15 mouse cellular contexts compared by ENCODE assay signal in the genomic region with DNA sequence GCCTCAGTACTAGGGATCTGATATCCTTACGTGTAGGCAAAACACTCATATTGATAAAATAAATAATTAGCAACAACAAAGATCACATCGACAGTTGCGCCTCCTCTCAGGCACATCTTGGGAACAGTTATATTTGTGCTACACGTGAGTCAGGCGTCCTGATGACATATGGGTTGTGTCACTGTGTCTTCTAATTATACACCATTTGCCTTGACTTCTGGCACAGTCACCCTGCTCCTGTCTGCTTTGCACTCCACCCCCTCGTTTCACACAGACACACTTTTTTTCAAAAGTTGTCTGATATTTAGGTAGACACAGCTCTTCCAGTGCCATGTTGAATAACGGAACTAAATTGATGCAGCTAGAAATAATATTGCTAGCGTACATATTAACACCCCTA. TPM values are rescaled to one million over a fixed set of nuclear protein-coding genes. Genes with fewer than 3 reads are reported as not detected.
DNase-seq lines count a peak whose midpoint lies in the region; TF ChIP-seq lines count a peak whose summit lies in the region.
"Had no signal": no experiment of that assay in that cellular context is flagged by ENCODE, and none has a peak within 500 bp of the region (broad histone marks: within the 10 kb centered on the region; RNA-seq: fewer than 3 reads in every experiment).

No protein-coding gene starts in this region.

- no peak for TF ChIP-seq CTCF in spleen, adult 2 months (IDR thresholded peaks at IDR 0.05; ENCODE audit: extremely low read depth, insufficient read depth, insufficient read length, insufficient replicate concordance)

- peak; percentile 7 to 60 for DNase-seq in layer of hippocampus, adult 18-20 months (ENCODE audit: low spot score in 2 of 2)
- DNase-seq in layer of hippocampus, postnatal 25 days (ENCODE audit: extremely low spot score in 1 of 2, low spot score in 1 of 2) = no peak
- no peak for DNase-seq in spleen, adult 2 months (ENCODE audit: low read depth in 1 of 2, low spot score in 2 of 2)
- DNase-seq in spleen, adult 18-20 months = no peak
- peak; percentile 7 to 17 for DNase-seq in layer of hippocampus, adult 8-10 months (ENCODE audit: low spot score in 2 of 2)
- peak; percentile 41 for DNase-seq in telencephalon, adult 2 months (ENCODE audit: low read depth, low spot score)
- DNase-seq in gastrocnemius, adult 8-10 months (ENCODE audit: low spot score in 2 of 2) = no peak
- DNase-seq in T-cell, adult 2 months (ENCODE audit: low spot score) = no peak

- no peaks in the 10 kb centered on the region for H3K36me3 ChIP-seq in spleen, adult 2 months (ENCODE audit: control insufficient read depth, insufficient read depth, low read length)
- H3K36me3 ChIP-seq: embryonic facial prominence, embryonic 15.5 days; heart, embryonic 12.5 days; hindbrain, embryonic 12.5 days; limb, embryonic 15.5 days; neural tube, embryonic 13.5 days had no signal

- H3K4me1 ChIP-seq in spleen, adult 2 months (ENCODE audit: control insufficient read depth, insufficient read depth, insufficient read length) = peaks cover 4% of the 10 kb centered on the region; the same call in 1 of the 2 replicates
- H3K4me1 ChIP-seq: heart, embryonic 12.5 days; limb, embryonic 15.5 days had no signal

- H3K4me3 ChIP-seq in spleen, adult 2 months (ENCODE audit: extremely low read depth, insufficient read depth, insufficient read length) = no peak overlapping the region
- H3K4me3 ChIP-seq: embryonic facial prominence, embryonic 15.5 days; heart, embryonic 12.5 days; hindbrain, embryonic 12.5 days; limb, embryonic 15.5 days; neural tube, embryonic 13.5 days had no signal

- 82% methylated on average over 8 of the region's 8 CpGs for WGBS in spleen, adult 2 months

- H3K27me3 ChIP-seq in spleen, adult 2 months (ENCODE audit: control insufficient read depth, insufficient read depth, low read length) = no peaks in the 10 kb centered on the region
- H3K27me3 ChIP-seq: embryonic facial prominence, embryonic 15.5 days; heart, embryonic 12.5 days; hindbrain, embryonic 12.5 days; limb, embryonic 15.5 days; neural tube, embryonic 13.5 days; Patski had no signal

- TF ChIP-seq POLR2A in spleen, adult 2 months (IDR thresholded peaks at IDR 0.05; ENCODE audit: low read depth, low read length) = no peak

- H3K27ac ChIP-seq in spleen, adult 2 months (ENCODE audit: insufficient read depth, low read length) = peak overlapping the region; percentile 13; the same call in 1 of the 2 replicates
- H3K27ac ChIP-seq: embryonic facial prominence, embryonic 15.5 days; hindbrain, embryonic 12.5 days; limb, embryonic 15.5 days; neural tube, embryonic 13.5 days had no signal

RNA-seq across cellular contexts. Expression of a gene that starts 31.1 kb away (rescaled TPM):
- 1 to 10 TPM; 2.2 to 2.4 TPM for total RNA-seq in layer of hippocampus, adult 18-20 months (2021)
- 1 to 10 TPM; 2.8 to 2.9 TPM for total RNA-seq in layer of hippocampus, postnatal 25 days (2021)
- 0.20 TPM in 2 replicates for polyA plus RNA-seq in spleen, adult 2 months (2012; rRNA removed)
- total RNA-seq in layer of hippocampus, adult 8-10 months (2022) = 1 to 10 TPM; 2.3 to 3.0 (median 2.7) TPM
- total RNA-seq in gastrocnemius, adult 8-10 months (2022) = under 1 TPM in 1 of 4 experiments, not detected in 3; 0.13 TPM
- polyA plus RNA-seq: midbrain, embryonic 11.5 days had no signal

RNA-seq across cellular contexts. Expression of a gene that starts 43.6 kb away (rescaled TPM):
- total RNA-seq in layer of hippocampus, adult 18-20 months (2021) = 100 to 1,000 TPM; 150 to 156 TPM
- total RNA-seq in layer of hippocampus, postnatal 25 days (2021) = 100 to 1,000 TPM; 139 to 156 TPM
- 251 and 307 TPM in 2 replicates for polyA plus RNA-seq in spleen, adult 2 months (2012; rRNA removed)
- total RNA-seq in layer of hippocampus, adult 8-10 months (2022) = 100 to 1,000 TPM; 131 to 178 (median 143) TPM
- 10 to 100 TPM in 3 of 4 experiments, 1 to 10 TPM in 1; 9.2 to 25.2 (median 14.3) TPM for total RNA-seq in gastrocnemius, adult 8-10 months (2022)

Comparison
In these comparisons a context has a peak if more than half of its experiments do, and no peak if none do; other contexts are left out.
1. DNase-seq: peak in layer of hippocampus, adult 18-20 months (2 of 2), layer of hippocampus, adult 8-10 months (2 of 2) and telencephalon, adult 2 months (single experiment); none in layer of hippocampus, postnatal 25 days (0 of 2), spleen, adult 2 months (0 of 2), spleen, adult 18-20 months (0 of 2), gastrocnemius, adult 8-10 months (0 of 2) and T-cell, adult 2 months (single experiment).
2. RNA of a gene that starts 43.6 kb away (total RNA-seq): 139 to 156 TPM in layer of hippocampus, postnatal 25 days, 150 to 156 TPM in layer of hippocampus, adult 18-20 months and 131 to 178 TPM in layer of hippocampus, adult 8-10 months; 9.2 to 25.2 TPM in gastrocnemius, adult 8-10 months; every median in the first group is over 4 times any median in the second.